Mouse (Mus musculus) brain, embryonic 14.5 days (tissue): ENCODE measurements around the gene Edaradd.

Experiments
- CTCF ChIP-seq: fragments of 200-500 bp; IDR thresholded peaks from 2 replicates; pipeline ENCODE4 v1.5.1; 2012; ENCODE audit warnings: inconsistent platforms, mild to moderate bottlenecking, moderate library complexity, borderline replicate concordance; ENCODE audit not compliant: insufficient read depth, insufficient read length; ENCODE audit errors: extremely low read depth
- POLR2A ChIP-seq: fragments of 200-500 bp; IDR thresholded peaks from 2 replicates; pipeline ENCODE4 v1.6.1; 2012; ENCODE audit warnings: mild to moderate bottlenecking, inconsistent platforms, borderline replicate concordance; ENCODE audit not compliant: poor library complexity, insufficient read depth, insufficient read length, severe bottlenecking; ENCODE audit errors: extremely low read depth

DNA sequence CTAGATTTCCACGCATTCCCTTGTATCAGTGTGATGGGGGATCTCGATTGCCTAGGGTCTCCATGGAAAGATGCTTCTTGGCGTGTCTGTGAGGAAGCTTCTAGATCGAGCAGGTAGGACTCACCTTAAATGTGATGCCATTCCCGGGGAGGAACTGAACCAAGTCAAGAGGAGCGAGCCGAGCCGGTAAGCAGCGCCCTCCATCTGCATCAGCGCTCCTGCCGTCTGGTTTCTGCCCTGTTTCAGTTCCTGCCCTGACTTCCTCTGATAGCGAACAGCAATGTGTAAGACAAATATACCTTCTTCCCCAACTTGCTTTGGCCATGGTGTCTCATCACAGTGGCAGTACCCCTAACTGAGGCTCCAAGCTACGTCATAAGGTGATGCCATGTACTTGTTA, 19.9 kb upstream of the Edaradd start:
- TF ChIP-seq CTCF (no peak), POLR2A (no peak)
